Mouse (Mus musculus): ENCODE measurements around the gene Pih1d3. TPM values are rescaled to one million over a fixed set of nuclear protein-coding genes. Genes with fewer than 3 reads are reported as not detected.

Gene Pih1d3
- not detected in 2 replicates for total RNA-seq (2023)

GRCm38 (mm10) chr1:31222564-31222963 is at the start of gene Pih1d3, which contains the start of gene 4931428L18Rik:
Pih1d3 (plus strand) TSS chr1:31222838.
4931428L18Rik (minus strand) TSS chr1:31222684.

GRCm38 (mm10) chr1:31176101-31176500 is 46.5 kb upstream of the Pih1d3 start, which contains the start of gene Lgsn:
Lgsn (plus strand) TSS chr1:31176401.

Other genes with a start within 250 kb of the Pih1d3 start
- not detected in 2 replicates for gene AC153137.1, start 244.9 kb upstream of the Pih1d3 start, total RNA-seq (2023)
- not detected in 2 replicates for gene Lgsn, start 46.4 kb upstream of the Pih1d3 start, total RNA-seq (2023)
- not detected in 2 replicates for gene 4931428L18Rik, start 154 bp upstream of the Pih1d3 start, total RNA-seq (2023)

All from neutrophil, adult 65 days (primary cell).